Mouse (Mus musculus) kidney, adult 18-20 months (tissue): ENCODE results near the gene Mif4gd.
A peak's percentile ranks its signal among the peaks of the same experiment; 100 is the strongest.

Experiments
- DNase-seq: peaks from one replicate; pipeline ENCODE4 v3.0.0; 2021

Gene Mif4gd

GRCm38 (mm10) chr11:115632247-115632646 lies 19.5 kb upstream of the Mif4gd start:
- DNase-seq: no peak

- DNase-seq: peak; percentile 66
These were observed 18.7 kb upstream of the Mif4gd start for GRCm38 (mm10) chr11:115631505-115631890.

GRCm38 (mm10) chr11:115630532-115631504 lies 18.0 kb upstream of the Mif4gd start:
- no peak for DNase-seq

DNA sequence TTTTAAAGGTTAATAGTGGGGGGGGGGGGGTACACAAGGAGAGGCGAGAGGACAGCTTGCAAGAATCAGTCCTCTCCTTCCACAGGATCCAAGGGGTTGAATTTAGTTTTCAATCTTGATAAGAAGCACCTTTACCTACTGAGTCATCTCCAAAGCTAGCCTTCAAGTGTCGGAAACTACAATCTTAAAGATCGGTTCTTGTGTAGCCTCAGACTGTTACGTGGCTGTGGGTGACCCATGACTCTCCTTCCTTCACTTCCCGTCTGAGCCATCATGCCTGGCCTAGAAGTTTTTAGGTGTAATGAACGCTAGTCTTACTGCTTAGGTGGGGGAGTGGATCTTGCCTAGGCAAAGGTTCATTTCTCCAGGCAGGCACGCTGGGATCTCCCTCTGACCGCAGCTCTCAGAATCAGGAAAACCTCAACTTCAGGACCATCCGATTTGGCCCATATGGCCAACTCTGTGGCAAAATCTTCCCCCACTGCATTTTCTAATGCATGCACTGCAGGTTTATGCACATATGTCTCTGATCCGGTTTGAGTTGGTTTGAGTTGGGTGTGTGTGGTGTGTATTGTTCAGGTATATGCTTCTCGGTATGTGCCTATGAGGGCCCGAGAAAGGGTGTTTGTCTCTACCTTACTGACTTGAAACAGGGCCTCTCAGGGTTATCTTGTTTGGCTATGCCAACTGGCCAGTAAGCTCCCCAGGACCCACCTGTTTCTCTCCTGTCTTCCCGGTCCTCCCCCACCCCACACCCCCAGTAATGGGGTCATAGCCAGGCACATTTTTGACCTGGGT lies 17.2 kb upstream of the Mif4gd start:
- no peak for DNase-seq

GRCm38 (mm10) chr11:115628465-115629101 lies 15.8 kb upstream of the Mif4gd start:
- no peak for DNase-seq

DNA sequence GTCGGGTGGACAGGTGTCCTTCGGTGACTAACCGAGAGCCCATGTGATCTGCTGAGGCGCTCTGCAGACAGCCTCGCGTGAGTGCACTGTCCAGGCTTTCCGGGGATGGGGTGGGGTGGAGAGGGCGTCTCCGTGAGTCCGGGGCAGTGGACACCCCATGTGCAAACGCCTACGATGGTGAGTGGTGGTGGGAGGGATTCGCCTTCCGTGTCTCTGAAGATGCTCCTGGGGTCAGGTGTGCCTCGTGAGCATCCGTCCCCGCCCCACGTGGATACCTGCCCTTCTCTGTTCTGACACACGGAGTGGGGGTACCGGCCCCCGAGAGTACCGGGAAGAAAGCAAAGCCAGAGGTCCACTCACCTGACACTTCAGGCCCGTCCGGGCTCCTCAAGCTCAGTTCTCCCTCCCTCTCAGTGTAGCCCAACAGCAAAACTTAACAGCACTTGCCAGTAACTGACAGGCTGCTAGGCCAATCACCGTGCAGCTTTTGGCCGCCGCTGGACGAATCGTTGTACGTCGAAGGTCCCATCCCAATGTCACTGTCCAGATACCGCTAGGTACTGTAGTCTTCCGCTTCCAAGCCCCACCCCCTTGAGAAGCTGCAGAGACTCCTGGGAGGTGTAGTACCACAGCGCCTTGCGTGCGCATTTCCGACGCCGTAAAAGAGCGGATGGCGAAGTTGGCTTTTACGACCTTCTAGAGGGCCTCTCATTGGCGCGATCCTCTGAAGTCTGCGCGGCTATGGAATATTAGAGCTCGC lies 15.1 kb upstream of the Mif4gd start, which contains the start of gene Slc25a19:
Slc25a19 (minus strand) TSS at position 591 of the 760 bp plus-strand sequence.
- DNase-seq: peak; percentile 99

- DNase-seq: peak; percentile 18
These were observed 14.3 kb upstream of the Mif4gd start for GRCm38 (mm10) chr11:115626824-115627616.

GRCm38 (mm10) chr11:115625877-115626276 lies 13.1 kb upstream of the Mif4gd start:
- peak; percentile 77 for DNase-seq

GRCm38 (mm10) chr11:115623487-115624070 lies 10.8 kb upstream of the Mif4gd start:
- peak; percentile 36 for DNase-seq

DNA sequence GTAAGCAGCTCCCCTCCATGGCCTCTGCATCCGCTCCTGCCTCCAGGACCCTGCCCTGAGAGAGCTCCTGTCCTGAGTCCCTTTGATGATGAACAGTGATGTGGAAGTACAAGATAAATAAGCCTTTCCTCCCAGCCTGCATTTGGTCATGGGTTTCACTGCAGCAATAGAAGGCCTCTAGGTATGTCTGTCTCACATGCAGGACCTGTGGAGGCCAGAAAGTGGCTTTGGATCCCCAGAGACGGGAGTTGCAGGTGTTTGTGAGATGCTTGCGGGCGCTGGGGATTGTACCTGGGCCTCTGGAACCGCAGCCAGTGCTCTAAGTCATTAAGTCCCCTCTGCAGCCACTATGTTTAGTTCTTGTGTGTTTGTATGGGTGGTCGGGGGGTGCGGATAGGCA lies 7.2 kb upstream of the Mif4gd start:
- no peak for DNase-seq

DNA sequence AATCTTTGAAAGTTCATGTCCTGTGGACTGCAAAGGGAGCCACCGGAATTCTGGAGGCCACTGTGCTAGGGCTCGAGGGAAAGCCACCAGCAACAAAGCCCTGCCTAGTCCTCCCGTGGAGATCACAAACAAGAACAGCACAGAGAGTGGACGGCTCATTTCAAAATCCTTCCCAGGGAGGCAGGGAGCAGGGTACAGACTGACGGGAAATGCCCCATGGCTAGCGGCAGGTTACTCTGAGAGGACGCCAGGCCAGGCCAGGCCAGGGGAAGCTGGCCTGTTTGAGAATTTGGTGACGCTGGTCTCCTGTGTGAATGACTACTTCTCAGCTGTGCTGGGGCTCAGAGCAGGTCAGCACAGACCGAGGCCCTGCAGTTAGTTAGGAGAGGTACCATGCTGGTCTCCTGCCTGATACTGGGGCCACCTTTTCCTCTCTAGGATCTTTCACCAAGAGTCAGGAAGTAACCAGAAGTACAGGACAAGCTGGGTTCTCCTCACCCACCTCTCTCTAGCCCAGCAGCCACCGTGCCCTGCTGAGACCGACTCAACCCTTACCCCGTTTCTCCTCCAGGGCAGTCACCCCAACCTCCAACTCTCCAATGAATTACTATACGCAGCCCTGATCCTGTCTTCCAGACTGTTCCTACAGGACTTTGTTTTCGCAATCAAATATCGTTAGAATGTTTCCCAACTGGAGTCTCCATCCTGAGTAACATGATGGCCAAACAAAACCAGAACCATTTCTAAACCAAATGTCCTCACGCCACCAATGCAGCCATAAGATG lies 6.2 kb upstream of the Mif4gd start:
- DNase-seq: peak; percentile 32

DNA sequence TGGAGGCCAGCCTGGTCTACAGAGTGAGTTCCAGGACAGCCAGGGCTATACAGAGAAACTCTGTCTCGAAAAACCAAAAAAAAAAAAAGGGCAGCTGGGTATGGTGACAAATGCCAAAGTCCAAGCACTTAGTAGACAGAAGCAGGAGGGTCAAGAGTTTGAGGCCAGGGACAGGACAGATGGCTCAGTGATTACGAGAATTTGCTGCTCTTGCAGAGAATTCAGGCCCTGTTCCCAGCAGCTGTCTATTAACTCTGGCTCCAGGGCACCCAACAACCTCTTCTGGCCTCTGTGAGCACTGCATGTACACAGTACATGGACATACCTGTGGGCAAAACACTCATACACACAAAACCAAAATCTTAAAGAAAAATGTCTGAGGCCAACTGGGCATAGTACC lies 5.2 kb upstream of the Mif4gd start:
- DNase-seq: peak; percentile 44

GRCm38 (mm10) chr11:115616893-115617292 lies 4.1 kb upstream of the Mif4gd start:
- peak; percentile 65 for DNase-seq

DNA sequence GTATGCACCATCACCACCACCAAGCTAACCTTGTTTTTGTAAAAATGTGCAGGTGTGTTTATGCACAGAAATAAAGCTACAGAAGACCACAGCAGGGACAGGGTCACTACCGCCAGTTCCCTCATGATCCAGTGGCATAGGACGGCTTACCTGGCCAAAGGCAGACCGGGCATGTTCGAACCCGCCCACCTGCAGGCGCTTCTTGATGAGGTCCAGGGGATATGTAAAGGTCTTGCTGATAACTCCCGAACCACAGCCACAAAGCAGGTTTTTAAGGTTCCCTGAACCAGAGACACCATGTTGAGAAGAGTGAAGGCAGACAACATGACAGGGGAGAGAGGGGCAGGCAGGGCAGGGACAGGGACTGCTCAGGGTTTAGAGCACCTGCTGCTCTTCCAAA lies 3.6 kb upstream of the Mif4gd start:
- DNase-seq: no peak

DNA sequence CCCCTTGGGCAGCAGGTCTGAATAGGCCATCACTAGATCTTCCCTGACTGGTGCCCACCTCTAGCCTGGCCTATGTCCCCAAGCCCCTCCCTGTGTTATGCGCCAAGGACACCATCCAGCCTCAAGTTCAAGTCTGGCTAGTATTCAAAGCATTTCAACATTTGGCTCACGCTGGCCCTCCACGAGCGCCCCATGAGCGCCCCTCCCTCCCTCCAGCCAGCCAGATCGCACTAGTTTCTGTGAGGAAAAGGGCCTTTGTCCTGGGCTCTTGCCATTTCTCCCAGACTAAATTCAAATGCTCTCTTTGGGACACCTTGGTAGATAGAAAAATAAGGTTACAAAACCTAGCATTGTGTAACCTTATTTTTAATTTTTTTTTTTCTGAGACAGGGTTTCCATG lies 3.1 kb upstream of the Mif4gd start:
- DNase-seq: peak; percentile 51

DNA sequence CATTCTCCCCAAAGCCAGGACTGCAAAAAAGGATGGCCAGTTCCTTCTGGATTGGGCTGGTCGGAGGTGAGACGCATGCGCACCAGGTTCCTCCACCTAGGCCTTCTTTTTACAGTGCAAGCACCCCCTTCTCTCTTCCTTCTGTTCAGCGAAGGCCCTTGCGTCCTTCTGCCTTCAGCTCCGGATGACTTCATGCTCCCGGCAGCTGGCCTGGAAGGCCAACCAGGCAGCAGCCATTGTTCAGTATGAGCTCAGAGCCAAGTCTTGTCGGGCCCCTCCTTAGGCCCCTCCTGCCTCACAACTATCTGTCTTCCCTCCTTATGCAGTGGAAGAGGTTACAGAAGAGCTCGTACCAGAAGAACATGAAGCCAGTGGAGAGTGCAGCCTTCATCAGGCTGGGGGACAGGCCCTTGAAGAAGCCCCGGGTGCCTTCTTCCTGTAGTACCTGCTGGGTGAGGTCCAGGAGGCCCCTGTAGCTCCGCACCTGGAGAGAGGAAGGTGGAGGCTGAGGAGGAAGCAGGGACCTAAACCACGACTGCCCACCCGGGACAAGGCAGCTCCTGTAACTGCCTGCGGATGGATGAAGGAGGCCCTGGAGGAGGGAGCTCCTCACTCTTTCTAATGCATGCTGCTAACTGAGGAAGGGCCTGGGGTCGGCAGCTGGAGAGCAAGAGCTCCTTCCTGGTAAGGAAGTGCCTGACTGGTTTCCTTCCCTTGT lies 2.5 kb upstream of the Mif4gd start:
- DNase-seq: peak; percentile 43

- DNase-seq: no peak
These were observed 1.8 kb upstream of the Mif4gd start for GRCm38 (mm10) chr11:115614346-115615107.

- DNase-seq: no peak
These were observed 573 bp upstream of the Mif4gd start for GRCm38 (mm10) chr11:115613138-115613945.
